Mouse (Mus musculus) brown adipose tissue, adult 24 weeks (tissue): ENCODE results near the gene Slc11a2. TPM values are rescaled to one million over a fixed set of nuclear protein-coding genes. Genes with fewer than 3 reads are reported as not detected.
"Not testable (repeated sequence)": the region's sequence is repeated elsewhere in the genome, so short reads cannot be mapped to it uniquely, and the experiment has no call there.

Experiments
- H3K27ac ChIP-seq: fragments of 200-500 bp; replicated peaks from 2 replicates; pipeline ENCODE4 v1.5.1; 2012; ENCODE audit warnings: low read depth, mild to moderate bottlenecking, low read length
- H3K4me1 ChIP-seq: fragments of 200-500 bp; 2 replicates; pipeline ENCODE4 v1.6.1; 2012; ENCODE audit warnings: low read length, mixed read lengths; ENCODE audit not compliant: control insufficient read depth, insufficient read depth, insufficient read length
- H3K4me3 ChIP-seq: fragments of 200-500 bp; 2 replicates; pipeline ENCODE4 v1.5.1; 2012; ENCODE audit warnings: low read depth, mild to moderate bottlenecking, low read length, moderate library complexity; ENCODE audit not compliant: insufficient read depth
- polyA plus RNA-seq: library from polyadenylated mRNA; stranded (reverse); fragments of >200 nt; gene quantifications from 2 replicates; pipeline ENCODE4 v1.2.4, GENCODE M21; 2012; ENCODE audit not compliant: missing spikeins, insufficient read depth, insufficient read length

Slc11a2 gene
- polyA plus RNA-seq, 1 experiment: 24.7 TPM

DNA sequence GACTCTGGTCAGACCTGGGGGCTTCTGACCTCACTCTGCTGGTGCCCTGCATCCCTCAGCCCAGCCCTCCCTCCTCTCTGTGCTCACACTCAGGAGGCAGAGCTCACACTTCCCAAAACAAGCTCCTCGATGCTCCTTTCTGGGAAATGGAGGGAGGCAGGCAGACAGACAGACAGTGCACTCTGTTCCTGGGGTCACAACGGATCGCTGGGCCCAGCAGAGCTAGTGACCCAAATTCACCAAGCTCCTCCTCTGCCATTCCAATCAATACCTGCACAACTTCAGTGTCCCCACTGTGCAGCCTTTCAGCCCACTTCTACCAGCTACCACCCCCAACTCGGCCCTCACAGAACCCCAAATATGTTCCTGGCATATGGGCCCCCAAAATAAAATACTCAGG is 23.1 kb downstream of the Slc11a2 start:
- Histone ChIP-seq H3K4me1 (no peaks in the 10 kb centered on the region), H3K27ac (no peak overlapping the region), H3K4me3 (peak overlapping the region; percentile 63)

- no peak overlapping the region for H3K27ac ChIP-seq
Observed at GRCm38 (mm10) chr15:100400592-100401250, 24.2 kb downstream of the Slc11a2 start.

DNA sequence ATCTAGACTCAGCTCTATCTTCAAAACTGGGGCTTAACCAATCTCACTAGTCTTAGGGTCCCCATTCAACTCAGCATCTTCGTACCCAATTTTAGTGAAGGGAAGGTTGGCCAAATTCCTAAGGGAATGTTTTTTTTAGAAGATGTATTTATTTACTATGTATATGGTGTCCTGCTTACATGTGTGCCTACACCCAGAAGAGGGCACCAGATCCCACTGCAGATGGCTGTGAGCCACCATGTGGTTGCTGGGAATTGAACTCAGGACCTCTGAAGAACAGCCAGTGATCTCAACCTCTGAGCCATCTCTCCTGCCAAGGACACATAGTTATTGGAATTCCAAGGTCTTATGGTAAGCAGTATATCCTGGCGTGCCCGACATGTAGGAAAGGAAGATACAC is 29.3 kb downstream of the Slc11a2 start:
- Histone ChIP-seq H3K4me3 (no peak overlapping the region), H3K27ac (no peak overlapping the region), H3K4me1 (peaks cover 2% of the 10 kb centered on the region; the same call in 1 of the 2 replicates)

More at GRCm38 (mm10) chr15:100400592-100401250, 24.2 kb downstream of the Slc11a2 start:
- H3K4me3 ChIP-seq: no peak overlapping the region
- no peaks in the 10 kb centered on the region for H3K4me1 ChIP-seq

- peaks cover 2% of the 10 kb centered on the region; the same call in 1 of the 2 replicates for H3K4me1 ChIP-seq
- H3K27ac ChIP-seq: no peak overlapping the region
- no peak overlapping the region for H3K4me3 ChIP-seq
Observed at GRCm38 (mm10) chr15:100393016-100393415, 31.9 kb downstream of the Slc11a2 start.

- Histone ChIP-seq H3K27ac (no peak overlapping the region), H3K4me1 (peaks cover 2% of the 10 kb centered on the region; the same call in 1 of the 2 replicates), H3K4me3 (no peak overlapping the region)
Observed at GRCm38 (mm10) chr15:100391599-100391998, 33.3 kb downstream of the Slc11a2 start.

DNA sequence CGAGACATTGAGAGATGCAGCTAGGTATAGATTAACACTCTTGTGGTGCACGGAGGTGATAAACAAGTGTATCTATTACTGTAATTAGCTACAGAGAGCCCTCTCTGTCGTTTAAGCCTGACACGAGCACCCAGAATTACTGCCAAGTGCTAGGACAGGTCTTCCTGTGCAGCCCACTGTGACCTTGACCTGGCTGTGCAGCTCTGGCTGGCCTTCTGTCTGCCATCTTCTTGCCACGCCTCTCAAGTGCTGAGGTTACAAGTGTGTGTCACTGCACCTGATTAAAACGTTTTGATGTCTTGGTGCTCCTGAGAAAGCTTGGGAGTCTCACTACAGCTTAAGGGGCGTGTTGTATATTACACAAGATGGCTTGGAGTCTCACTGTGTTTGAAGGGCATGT is 33.8 kb downstream of the Slc11a2 start:
- Histone ChIP-seq H3K27ac (no peak overlapping the region), H3K4me3 (no peak overlapping the region), H3K4me1 (peaks cover 2% of the 10 kb centered on the region; the same call in 1 of the 2 replicates)

DNA sequence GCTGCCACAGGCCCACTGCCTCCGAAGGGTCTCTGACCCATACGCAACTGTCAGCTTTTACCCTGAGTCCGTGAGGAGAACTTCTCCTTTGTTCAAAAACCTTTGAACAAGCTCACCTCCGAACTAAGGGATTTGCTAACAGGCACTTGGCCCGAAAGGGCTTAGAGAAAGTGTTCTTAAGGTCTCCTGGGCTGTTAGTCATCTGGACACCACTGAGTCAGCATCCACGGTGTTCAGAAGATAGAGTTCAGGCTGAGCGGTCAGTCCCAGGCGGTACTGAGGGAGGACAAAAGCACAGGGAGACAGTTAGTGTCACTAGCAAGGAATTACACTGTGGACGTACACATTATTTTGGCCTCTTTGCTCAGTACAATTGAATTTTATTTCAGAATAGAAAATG is 36.0 kb downstream of the Slc11a2 start:
- Histone ChIP-seq H3K4me1 (peaks cover 2% of the 10 kb centered on the region; the same call in 1 of the 2 replicates), H3K27ac (no peak overlapping the region)

GRCm38 (mm10) chr15:100388224-100388835 is 36.5 kb downstream of the Slc11a2 start:
- peaks cover 2% of the 10 kb centered on the region; the same call in 1 of the 2 replicates for H3K4me1 ChIP-seq
- no peak overlapping the region for H3K4me3 ChIP-seq
- no peak overlapping the region for H3K27ac ChIP-seq

More for the DNA sequence above, 36.0 kb downstream of the Slc11a2 start:
- H3K4me3 ChIP-seq: no peak overlapping the region

DNA sequence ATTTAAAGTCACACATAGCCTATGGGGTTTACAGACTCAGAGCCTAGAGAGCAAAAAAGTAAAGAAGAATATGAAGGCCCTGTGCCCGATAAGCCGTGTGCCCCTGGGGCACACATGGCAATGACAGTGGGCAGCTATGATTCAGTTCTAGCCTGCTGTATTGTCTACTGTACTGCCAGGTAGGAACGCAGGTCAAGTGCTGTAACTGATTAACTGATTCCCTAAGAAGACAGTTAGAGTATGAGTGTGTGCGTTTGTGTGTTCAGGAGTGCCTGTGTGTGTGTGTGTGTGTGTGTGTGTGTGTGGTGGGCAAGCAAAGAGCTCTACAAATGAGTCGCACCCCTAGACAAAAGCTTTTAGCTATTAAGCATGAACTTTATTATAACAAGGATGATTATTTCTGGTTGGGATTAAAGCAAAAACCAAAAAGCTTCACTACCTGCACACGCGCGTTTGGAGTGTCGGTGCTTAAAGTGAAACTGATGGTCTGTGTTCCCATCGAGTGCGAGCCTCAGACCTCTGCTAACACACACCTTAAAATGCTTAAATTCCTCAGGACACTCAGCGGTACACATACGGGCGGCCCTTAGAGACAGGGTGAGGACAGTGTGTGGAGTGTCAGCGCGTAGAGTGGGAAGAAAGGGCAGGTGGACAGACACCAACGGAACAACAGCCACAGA is 37.2 kb downstream of the Slc11a2 start:
- Histone ChIP-seq H3K27ac (no peak overlapping the region), H3K4me1 (peaks cover 2% of the 10 kb centered on the region; the same call in 1 of the 2 replicates), H3K4me3 (no peak overlapping the region)

DNA sequence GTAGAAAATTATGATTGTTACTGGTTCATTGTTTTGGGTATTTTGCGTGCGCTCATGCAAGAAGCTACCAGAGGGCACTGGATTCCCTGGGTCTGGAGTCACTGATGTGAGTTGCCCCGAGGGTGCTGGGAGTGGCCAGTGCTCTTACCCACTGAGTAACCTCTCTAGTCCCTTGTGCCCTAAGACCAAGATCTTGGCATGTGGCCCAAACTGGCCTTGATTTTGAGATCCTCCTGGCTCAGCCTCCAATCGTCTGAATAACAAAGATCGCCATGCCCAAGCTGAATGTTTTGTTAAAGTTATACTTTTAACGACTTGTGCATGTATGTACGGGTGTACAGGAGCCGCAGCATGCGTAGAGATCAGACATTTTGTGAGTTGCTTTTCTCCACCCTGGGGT is 39.2 kb downstream of the Slc11a2 start:
- no peak overlapping the region for H3K4me3 ChIP-seq
- H3K27ac ChIP-seq: no peak overlapping the region
- H3K4me1 ChIP-seq: no peaks in the 10 kb centered on the region

DNA sequence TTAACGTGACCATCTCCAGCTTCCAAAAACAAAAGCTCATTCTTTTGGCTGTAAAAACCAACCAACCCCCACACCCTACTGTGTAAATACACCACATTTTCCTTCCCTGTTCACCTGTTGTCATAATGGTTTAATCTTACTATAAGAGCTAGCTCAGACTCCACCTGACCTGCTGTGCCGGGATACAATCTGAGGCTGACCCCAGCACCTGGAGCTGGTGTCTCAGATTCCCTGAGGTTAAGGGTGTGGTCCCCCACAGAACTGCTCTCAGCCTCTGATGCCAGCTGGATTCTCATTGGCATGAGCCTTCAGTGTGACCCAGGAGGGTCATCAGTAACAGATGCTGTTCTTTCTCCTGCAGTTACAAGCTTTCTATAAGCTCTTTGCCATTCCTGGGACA is 44.8 kb downstream of the Slc11a2 start:
- Histone ChIP-seq H3K4me1 (no peaks in the 10 kb centered on the region), H3K27ac (no peak overlapping the region), H3K4me3 (no peak overlapping the region)

GRCm38 (mm10) chr15:100379658-100380057 is 45.2 kb downstream of the Slc11a2 start:
- Histone ChIP-seq H3K4me1 (no peaks in the 10 kb centered on the region), H3K27ac (no peak overlapping the region), H3K4me3 (no peak overlapping the region)

- H3K4me3 ChIP-seq, H3K27ac ChIP-seq, H3K4me1 ChIP-seq: not testable (repeated sequence)
Observed at GRCm38 (mm10) chr15:100377847-100378505, 46.9 kb downstream of the Slc11a2 start.

DNA sequence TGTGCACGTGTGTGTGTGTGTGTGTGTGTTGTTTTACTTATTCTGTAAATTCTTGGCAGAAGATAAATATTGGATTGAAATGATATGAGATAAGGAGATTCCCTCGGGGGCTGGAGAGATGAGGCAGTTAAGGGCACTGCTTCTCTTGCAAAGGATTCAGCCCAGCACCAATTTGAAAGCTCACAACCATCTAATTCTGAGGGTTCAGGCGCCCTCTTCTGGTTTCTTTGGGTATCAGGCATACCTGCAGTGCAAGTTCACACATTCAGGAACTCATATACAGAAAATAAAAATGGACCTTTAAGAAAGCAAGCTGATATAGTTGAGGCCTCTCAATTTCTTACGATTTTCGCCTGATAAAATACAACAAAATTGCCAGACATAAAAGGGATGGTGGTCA is 49.8 kb downstream of the Slc11a2 start:
- no peak overlapping the region for H3K4me3 ChIP-seq

DNA sequence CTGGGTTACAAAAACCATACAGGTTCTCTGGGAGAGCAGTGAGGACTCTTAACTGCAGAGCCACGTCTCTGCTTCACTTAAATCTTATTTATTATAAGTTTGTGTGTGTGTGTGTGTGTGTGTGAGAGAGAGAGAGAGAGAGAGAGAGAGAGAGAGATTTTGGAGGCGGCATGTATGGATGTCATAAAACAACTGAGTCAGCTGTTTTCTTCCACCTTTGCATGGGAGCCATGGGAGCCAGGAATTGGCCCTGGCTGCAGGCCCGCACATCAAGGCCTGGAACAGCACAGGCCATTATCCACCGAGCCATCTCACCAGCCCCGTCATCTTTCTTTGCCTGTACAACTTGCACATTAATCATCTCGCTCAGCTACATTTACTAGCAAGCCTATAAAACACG is 57.8 kb downstream of the Slc11a2 start:
- Histone ChIP-seq H3K4me1 (no peaks in the 10 kb centered on the region), H3K4me3 (no peak overlapping the region), H3K27ac (no peak overlapping the region)

More for the DNA sequence above, 49.8 kb downstream of the Slc11a2 start:
- H3K27ac ChIP-seq: no peak overlapping the region
- H3K4me1 ChIP-seq: no peaks in the 10 kb centered on the region
